Mouse (Mus musculus) hindbrain, embryonic 12.5 days (tissue): ENCODE data around the gene Gm20388. TPM values are rescaled to one million over a fixed set of nuclear protein-coding genes. Genes with fewer than 3 reads are reported as not detected.
A peak's percentile ranks its signal among the peaks of the same experiment; 100 is the strongest.

Experiments
- ATAC-seq: fragments of 200-750 bp; cut with Nextera tagmentation; 2 replicates; pipeline ENCODE4 v1.8.0; 2017; ENCODE audit warnings: moderate TSS enrichment; ENCODE audit not compliant: low FRiP score
- H3K27ac ChIP-seq: fragments of 300-500 bp; sonication (generic); 2 replicates; pipeline ENCODE4 v1.5.1; 2016; ENCODE audit warnings: mild to moderate bottlenecking
- H3K27me3 ChIP-seq: fragments of 300-500 bp; sonication (generic); 2 replicates; pipeline ENCODE4 v1.6.1; 2016; ENCODE audit warnings: mild to moderate bottlenecking
- H3K36me3 ChIP-seq: fragments of 300-500 bp; sonication (generic); 2 replicates; pipeline ENCODE4 v1.6.1; 2016; ENCODE audit warnings: mild to moderate bottlenecking
- H3K4me1 ChIP-seq: fragments of 300-500 bp; sonication (generic); 2 replicates; pipeline ENCODE4 v1.6.1; 2016
- H3K4me2 ChIP-seq: fragments of 300-500 bp; sonication (generic); replicated peaks from 2 replicates; pipeline ENCODE4 v1.6.1; 2016; ENCODE audit warnings: mild to moderate bottlenecking
- H3K4me3 ChIP-seq: fragments of 300-500 bp; sonication (generic); 2 replicates; pipeline ENCODE4 v1.5.1; 2016; ENCODE audit warnings: mild to moderate bottlenecking
- H3K9ac ChIP-seq: fragments of 300-500 bp; sonication (generic); 2 replicates; pipeline ENCODE4 v1.6.1; 2016; ENCODE audit warnings: mild to moderate bottlenecking, moderate library complexity
- H3K9me3 ChIP-seq: fragments of 300-500 bp; sonication (generic); replicated peaks from 2 replicates; pipeline ENCODE4 v1.6.1; 2016; ENCODE audit warnings: mild to moderate bottlenecking
- WGBS: fragments of 180-500 bp; shearing (Covaris S2); methylation state at CpG from one replicate; pipeline ENCODE4 v1.1.7; 2016; 5-methylcytosine and 5-hydroxymethylcytosine counted together
- polyA plus RNA-seq: library from polyadenylated mRNA; unstranded; fragments of >200 nt; fragmentation: Nextera tagmentation; extraction: Ambion mirVana; gene quantifications from 2 replicates; pipeline ENCODE4 v1.2.1, GENCODE M21; 2016

Gm20388 gene
- polyA plus RNA-seq, 1 experiment from 2014 or later, result not detected

DNA sequence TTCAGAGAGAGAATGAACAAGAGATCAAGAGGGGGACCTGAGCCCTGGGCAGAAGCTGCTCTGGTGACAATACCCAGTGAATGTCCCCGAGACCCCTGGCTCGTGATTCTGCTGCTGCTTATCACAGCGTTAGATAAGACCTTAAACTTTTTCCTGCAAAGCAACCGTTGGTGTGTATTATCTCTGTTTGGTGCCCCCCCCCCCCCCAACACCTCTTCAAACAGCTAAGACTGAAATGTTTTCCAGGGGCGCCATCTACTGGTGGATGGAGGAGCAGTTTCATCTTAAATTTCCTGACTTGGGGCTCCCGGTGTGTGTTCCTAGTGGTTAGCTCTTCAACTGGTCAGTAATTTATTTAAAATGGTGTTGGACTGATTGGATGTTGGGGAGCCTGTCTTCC is 1999.0 kb downstream of the Gm20388 start:
- Histone ChIP-seq H3K9ac (no peak overlapping the region), H3K27ac (no peak overlapping the region), H3K27me3 (peaks cover 18% of the 10 kb centered on the region), H3K9me3 (no peaks in the 10 kb centered on the region), H3K4me1 (peaks cover 21% of the 10 kb centered on the region), H3K4me2 (no peak overlapping the region), H3K4me3 (no peak overlapping the region), H3K36me3 (no peaks in the 10 kb centered on the region)
- no peak for ATAC-seq
- 5% methylated on average over 6 of the region's 6 CpGs for WGBS

DNA sequence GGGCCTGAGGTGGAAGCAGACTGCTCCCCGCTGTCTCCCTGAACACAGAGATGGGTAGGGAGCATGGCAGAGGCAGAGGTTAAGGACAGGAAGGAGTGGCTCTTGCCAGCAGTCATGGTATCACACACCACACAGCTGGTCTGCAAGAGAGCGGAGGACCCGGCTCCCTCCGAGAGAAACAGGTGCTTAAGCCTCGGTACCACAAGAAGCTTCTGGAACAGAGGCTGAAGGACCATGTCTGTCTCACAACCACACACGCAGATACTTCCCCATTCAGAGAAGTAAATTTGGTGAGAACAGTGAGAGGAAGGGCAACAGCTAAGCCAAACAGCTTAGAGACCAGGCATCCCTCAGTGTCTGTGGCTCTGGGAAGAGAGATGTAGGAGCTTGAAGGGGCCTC is 2000.8 kb downstream of the Gm20388 start:
- no peak overlapping the region for H3K9ac ChIP-seq
- no peaks in the 10 kb centered on the region for H3K9me3 ChIP-seq
- 90% methylated on average over 6 of the region's 6 CpGs for WGBS
- H3K27me3 ChIP-seq, result peaks cover 18% of the 10 kb centered on the region
- no peak overlapping the region for H3K4me2 ChIP-seq
- H3K4me1 ChIP-seq, result peaks cover 10% of the 10 kb centered on the region
- no peak for ATAC-seq
- no peak overlapping the region for H3K4me3 ChIP-seq
- no peaks in the 10 kb centered on the region for H3K36me3 ChIP-seq
- no peak overlapping the region; the same call in 1 of the 2 replicates for H3K27ac ChIP-seq

DNA sequence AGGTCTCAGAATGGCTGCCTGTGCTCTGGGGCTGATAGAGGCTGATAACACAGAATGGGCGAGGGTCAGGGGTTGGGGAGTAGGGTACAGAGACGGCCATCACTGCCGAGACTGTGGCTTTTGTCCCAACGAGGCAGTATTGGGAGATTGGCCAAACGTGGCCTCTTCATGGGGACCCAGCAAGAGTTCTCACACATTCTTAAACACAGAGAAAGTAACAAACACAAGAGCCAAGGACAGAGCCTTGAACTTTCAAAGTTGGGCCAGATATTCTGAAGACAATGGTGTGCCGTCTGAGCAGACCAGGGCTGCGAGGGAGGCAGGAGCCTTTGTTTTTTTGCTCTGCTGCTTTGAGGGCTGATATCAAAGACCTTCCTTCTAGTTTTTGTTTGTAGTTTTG is 2001.3 kb downstream of the Gm20388 start:
- WGBS, result 59% methylated on average over 7 of the region's 7 CpGs
- Histone ChIP-seq H3K27me3 (peaks cover 18% of the 10 kb centered on the region), H3K4me2 (no peak overlapping the region), H3K36me3 (no peaks in the 10 kb centered on the region), H3K4me3 (no peak overlapping the region), H3K9me3 (no peaks in the 10 kb centered on the region), H3K9ac (no peak overlapping the region), H3K4me1 (peaks cover 4% of the 10 kb centered on the region), H3K27ac (no peak overlapping the region; the same call in 1 of the 2 replicates)
- no peak for ATAC-seq

DNA sequence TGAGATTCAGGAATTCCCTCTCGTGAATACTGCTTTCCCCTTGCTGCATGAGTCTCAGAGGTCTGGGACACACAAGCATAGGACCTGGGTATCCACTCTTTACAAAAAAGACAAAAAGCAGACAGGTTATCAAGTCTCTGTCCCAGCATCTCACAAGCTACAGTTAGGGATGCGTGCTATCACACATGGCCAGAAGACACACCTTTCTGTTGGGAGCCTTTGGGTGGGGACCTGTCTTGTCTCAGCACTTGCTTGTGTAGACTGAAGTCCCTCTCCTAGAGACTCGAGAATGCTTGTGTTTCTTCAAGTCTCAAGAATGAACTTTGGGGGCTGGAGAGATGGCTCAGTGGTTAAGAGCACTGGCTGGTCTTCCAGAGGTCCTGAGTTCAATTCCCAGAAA is 2002.2 kb downstream of the Gm20388 start:
- ATAC-seq, result no peak
- 75% methylated on average over 3 of the region's 3 CpGs for WGBS
- H3K27me3 ChIP-seq, result peaks cover 18% of the 10 kb centered on the region
- no peaks in the 10 kb centered on the region for H3K36me3 ChIP-seq
- no peak overlapping the region for H3K9ac ChIP-seq
- no peak overlapping the region for H3K4me2 ChIP-seq
- H3K27ac ChIP-seq, result no peak overlapping the region
- no peak overlapping the region for H3K4me3 ChIP-seq
- H3K4me1 ChIP-seq, result peaks cover 3% of the 10 kb centered on the region
- no peaks in the 10 kb centered on the region for H3K9me3 ChIP-seq

DNA sequence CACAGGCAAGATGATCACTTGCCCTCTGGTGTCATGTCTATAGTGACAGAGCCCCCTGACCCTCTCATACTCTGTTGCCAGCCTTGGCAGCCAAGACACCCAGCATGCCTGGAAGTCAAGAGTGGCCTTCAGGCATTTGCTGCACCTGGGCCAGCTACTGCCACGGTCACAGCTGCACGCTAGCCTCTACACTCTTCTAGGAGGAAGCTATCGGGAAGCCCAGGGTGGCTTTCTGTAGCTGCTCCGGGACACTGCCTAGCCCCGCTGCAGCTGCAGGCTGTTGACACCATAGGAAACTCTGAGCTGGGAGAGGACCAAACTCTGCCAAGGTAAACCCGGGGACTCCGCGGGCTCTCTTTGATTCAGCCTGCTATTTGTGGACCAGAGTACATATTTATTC is 2002.7 kb downstream of the Gm20388 start:
- Histone ChIP-seq H3K4me2 (no peak overlapping the region), H3K4me3 (no peak overlapping the region), H3K27me3 (peaks cover 15% of the 10 kb centered on the region), H3K36me3 (no peaks in the 10 kb centered on the region), H3K9ac (no peak overlapping the region), H3K4me1 (no peaks in the 10 kb centered on the region), H3K27ac (no peak overlapping the region), H3K9me3 (no peaks in the 10 kb centered on the region)
- WGBS, result 79% methylated on average over 8 of the region's 8 CpGs
- ATAC-seq, result no peak

DNA sequence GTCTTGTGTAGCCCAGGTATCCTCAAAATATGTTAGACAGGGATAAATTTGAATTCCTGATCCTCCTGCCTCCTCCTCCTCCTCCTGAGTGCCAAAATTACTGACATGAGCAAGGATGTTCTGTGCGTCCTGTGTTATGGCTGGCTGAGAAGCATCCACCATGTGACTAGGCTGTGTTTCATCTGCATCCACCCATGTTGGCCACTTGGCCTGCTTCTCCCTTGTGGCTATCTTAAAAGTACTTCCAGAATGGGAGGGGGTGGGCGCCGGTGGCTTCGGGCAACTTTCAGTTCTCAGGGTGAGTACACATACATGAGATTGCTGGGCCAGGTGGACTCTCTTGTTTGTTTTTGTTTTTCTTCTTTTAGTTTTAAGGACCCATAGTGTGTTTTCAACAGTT is 2008.5 kb downstream of the Gm20388 start:
- H3K9me3 ChIP-seq, result no peaks in the 10 kb centered on the region
- H3K27ac ChIP-seq, result no peak overlapping the region
- H3K36me3 ChIP-seq, result no peaks in the 10 kb centered on the region
- H3K4me3 ChIP-seq, result no peak overlapping the region
- no peak overlapping the region for H3K9ac ChIP-seq
- H3K4me2 ChIP-seq, result no peak overlapping the region
- 64% methylated on average over 4 of the region's 4 CpGs for WGBS
- no peak for ATAC-seq
- no peaks in the 10 kb centered on the region for H3K27me3 ChIP-seq
- peaks cover 15% of the 10 kb centered on the region; the same call in 1 of the 2 replicates for H3K4me1 ChIP-seq

DNA sequence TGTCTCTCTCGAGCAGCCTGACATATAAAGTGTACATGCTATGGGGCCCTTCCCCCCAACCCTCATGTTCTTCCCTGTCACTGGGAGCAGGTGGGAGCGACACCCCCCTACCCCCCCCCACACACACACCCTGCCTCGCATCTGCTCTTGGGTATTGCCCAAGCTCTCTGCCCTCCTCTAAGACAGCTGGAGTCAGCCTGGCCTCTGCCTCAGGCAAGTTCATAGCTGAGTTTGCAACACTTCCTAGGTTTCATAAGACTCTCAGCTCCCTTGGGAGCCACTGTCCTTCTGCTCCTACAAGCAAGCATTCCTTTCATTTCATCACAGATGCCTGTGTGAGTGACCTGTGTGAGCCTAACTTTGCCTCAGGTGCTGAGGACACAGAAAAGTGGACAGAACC is 2009.1 kb downstream of the Gm20388 start:
- no peak for ATAC-seq
- Histone ChIP-seq H3K4me3 (no peak overlapping the region), H3K4me2 (no peak overlapping the region), H3K4me1 (peaks cover 15% of the 10 kb centered on the region; the same call in 1 of the 2 replicates), H3K27ac (no peak overlapping the region), H3K9ac (no peak overlapping the region), H3K27me3 (no peaks in the 10 kb centered on the region), H3K9me3 (no peaks in the 10 kb centered on the region), H3K36me3 (no peaks in the 10 kb centered on the region)
- 51% methylated on average over 3 of the region's 3 CpGs for WGBS

DNA sequence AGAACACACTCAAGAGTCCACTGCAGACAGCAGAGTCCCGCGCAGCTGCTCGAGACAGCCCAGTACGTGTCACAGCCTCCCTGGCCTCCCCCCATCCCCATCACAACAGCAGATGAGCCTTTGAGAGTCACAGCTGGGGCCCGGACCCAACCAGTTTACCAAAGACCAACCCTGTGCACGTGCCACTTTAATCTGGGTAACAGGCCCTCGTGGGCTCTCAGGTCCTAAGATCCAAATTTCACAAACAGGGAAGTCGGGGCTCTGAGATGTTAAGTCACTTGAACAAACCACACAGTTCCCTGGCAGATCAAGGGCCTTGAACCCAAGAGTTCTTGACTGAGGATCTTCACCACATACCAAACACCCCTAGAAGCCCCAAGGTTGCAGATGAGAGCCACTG is 2010.9 kb downstream of the Gm20388 start:
- Histone ChIP-seq H3K9ac (no peak overlapping the region), H3K27me3 (no peaks in the 10 kb centered on the region), H3K4me2 (no peak overlapping the region), H3K4me1 (peaks cover 15% of the 10 kb centered on the region; the same call in 1 of the 2 replicates), H3K4me3 (no peak overlapping the region), H3K9me3 (no peaks in the 10 kb centered on the region), H3K27ac (peak overlapping the region; percentile 44; the same call in 1 of the 2 replicates), H3K36me3 (no peaks in the 10 kb centered on the region)
- 64% methylated on average over 8 of the region's 8 CpGs for WGBS
- ATAC-seq, result no peak

DNA sequence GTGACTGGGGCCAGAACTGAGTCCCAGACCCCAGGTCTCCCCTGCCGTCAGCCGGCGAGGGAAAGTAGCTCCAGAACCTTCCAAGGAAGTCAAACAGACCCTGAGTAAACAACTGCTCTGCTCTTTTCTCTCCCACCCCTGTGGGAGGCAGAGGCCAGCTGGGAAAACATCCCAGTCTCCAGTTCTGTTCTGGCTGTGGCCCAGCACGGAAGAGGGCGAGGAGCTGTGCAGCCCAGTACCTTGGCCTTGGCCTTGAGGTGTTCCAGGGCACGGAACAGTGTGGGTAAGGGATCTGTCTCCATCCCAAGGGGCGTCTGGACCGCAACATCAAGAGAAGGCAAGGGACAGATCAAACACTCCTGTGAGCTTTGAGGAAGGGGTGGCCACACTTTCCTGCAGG is 2011.5 kb downstream of the Gm20388 start:
- Histone ChIP-seq H3K36me3 (no peaks in the 10 kb centered on the region), H3K4me2 (no peak overlapping the region), H3K9ac (no peak overlapping the region), H3K4me1 (peaks cover 15% of the 10 kb centered on the region; the same call in 1 of the 2 replicates), H3K9me3 (no peaks in the 10 kb centered on the region), H3K4me3 (no peak overlapping the region), H3K27ac (0 out of 2 replicates have a peak overlapping the region, but pooled peaks have one; percentile 25), H3K27me3 (no peaks in the 10 kb centered on the region)
- no peak for ATAC-seq
- 68% methylated on average over 8 of the region's 8 CpGs for WGBS

DNA sequence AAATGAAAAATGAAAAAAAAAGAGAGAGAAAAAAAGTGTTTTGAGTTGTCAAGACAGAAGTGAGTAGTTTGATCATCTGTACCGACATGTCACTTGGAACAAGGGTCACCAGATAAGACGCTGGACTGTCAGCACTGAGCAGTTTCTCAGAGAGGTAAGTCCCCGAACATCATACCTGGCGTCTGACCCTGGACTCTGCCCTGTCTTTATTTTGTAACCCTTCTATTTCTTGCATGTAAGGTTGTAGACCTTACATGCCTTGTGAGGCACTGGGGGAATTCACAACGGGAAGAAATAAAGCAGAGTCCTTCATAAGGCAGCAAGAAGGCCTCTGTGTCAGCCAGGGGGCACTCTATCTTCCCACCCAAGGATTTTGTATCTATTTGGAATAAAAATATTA is 2014.0 kb downstream of the Gm20388 start:
- Histone ChIP-seq H3K36me3 (no peaks in the 10 kb centered on the region), H3K4me1 (peaks cover 10% of the 10 kb centered on the region; the same call in 1 of the 2 replicates), H3K27ac (no peak overlapping the region), H3K9ac (no peak overlapping the region), H3K27me3 (no peaks in the 10 kb centered on the region), H3K9me3 (no peaks in the 10 kb centered on the region), H3K4me3 (no peak overlapping the region), H3K4me2 (no peak overlapping the region)
- no peak for ATAC-seq
- 88% methylated on average over 5 of the region's 5 CpGs for WGBS

DNA sequence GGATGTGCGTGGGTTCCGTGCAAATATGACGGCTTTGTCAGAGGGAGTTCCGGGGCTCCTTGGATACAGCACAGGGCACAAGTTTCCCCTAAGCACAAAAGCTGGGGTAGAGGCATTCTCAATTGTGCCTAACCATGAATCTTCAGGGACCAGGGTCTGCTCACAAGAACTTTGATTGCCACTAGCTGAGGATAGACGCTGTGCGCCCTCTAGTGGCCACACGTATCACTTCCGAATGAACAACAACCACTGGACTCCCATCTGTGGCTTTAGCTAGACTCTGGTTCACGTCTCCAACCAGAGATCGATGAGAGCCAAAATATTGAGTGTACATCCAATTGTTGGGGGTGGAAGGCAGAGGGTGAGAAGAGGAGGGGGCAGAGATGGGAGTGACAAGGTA is 2015.0 kb downstream of the Gm20388 start:
- Histone ChIP-seq H3K4me2 (no peak overlapping the region), H3K36me3 (no peaks in the 10 kb centered on the region), H3K4me1 (peaks cover 5% of the 10 kb centered on the region; the same call in 1 of the 2 replicates), H3K9me3 (no peaks in the 10 kb centered on the region), H3K27ac (no peak overlapping the region), H3K4me3 (no peak overlapping the region), H3K9ac (no peak overlapping the region), H3K27me3 (no peaks in the 10 kb centered on the region)
- no peak for ATAC-seq
- WGBS, result 30% methylated on average over 10 of the region's 10 CpGs

DNA sequence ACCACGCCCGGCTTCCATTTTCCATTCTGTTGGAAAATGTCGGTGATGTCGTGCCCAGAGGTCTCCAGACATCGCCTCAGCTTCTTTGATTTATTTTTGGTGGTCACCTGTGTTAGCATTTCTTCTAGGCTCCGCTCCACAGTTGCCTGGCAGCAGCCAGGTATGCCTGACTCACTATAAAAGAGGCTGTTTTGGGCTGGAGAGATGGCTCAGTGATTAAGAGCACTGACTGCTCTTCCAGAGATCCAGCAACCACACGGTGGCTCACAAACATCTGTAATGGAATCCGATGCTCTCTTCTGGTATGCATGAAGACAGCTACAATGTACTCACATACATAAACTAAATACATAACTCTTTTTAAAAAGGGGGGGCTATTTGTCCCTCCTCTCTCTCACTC is 2015.6 kb downstream of the Gm20388 start:
- Histone ChIP-seq H3K4me3 (no peak overlapping the region), H3K9me3 (no peaks in the 10 kb centered on the region), H3K36me3 (no peaks in the 10 kb centered on the region), H3K9ac (no peak overlapping the region), H3K4me2 (no peak overlapping the region), H3K27me3 (no peaks in the 10 kb centered on the region), H3K4me1 (peaks cover 4% of the 10 kb centered on the region; the same call in 1 of the 2 replicates), H3K27ac (no peak overlapping the region)
- 66% methylated on average over 8 of the region's 8 CpGs for WGBS
- no peak for ATAC-seq

DNA sequence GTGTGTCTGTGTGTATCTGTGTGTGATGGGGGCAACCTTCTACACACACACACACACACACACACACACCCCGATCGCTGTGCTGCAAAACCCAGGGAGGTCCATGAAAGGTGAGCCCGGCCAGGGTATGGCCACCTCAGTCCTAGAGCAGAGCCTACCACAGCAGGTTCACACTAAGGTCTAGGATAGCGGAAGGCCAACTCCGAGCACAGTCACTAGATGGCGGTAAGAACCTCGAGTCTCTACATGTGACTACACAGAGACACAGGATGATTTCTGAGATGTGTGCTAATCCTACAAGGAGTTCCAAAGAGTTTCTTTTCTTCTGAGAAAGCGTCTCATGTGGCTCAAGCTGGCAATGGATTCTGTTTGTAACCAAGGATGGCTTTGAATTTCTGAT is 2016.7 kb downstream of the Gm20388 start:
- no peaks in the 10 kb centered on the region for H3K36me3 ChIP-seq
- H3K9me3 ChIP-seq, result no peaks in the 10 kb centered on the region
- no peak overlapping the region for H3K4me3 ChIP-seq
- no peak overlapping the region for H3K27ac ChIP-seq
- H3K4me1 ChIP-seq, result no peaks in the 10 kb centered on the region
- no peak for ATAC-seq
- WGBS, result 40% methylated on average over 8 of the region's 8 CpGs
- H3K27me3 ChIP-seq, result no peaks in the 10 kb centered on the region
- H3K9ac ChIP-seq, result no peak overlapping the region
- no peak overlapping the region for H3K4me2 ChIP-seq
